14 mouse cellular contexts compared by ENCODE assay signal in the genomic region with DNA sequence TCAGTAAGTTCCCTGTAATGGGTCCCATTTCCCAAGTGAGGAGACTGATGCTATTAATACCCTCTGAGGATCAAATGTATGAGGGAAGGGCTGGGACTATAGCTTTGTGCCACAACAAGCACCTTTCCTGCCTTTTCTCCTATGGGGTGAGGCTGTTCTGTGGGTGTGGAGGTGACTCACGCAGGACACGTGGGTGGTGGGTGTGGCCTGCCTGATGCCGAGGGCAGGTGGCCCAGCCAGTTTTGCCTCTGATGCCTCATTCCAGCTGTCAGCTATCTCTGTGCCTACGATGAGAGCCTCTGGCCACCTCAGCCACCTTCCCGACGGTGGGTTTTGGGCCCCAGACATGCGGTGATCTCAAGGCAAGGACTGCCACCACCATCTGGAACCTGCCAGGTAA. TPM values are rescaled to one million over a fixed set of nuclear protein-coding genes. Genes with fewer than 3 reads are reported as not detected.
A peak's percentile ranks its signal among the peaks of the same experiment; 100 is the strongest.
DNase-seq lines count a peak whose midpoint lies in the region; ATAC-seq and TF ChIP-seq lines count a peak whose summit lies in the region.
"Had no signal": no experiment of that assay in that cellular context is flagged by ENCODE, and none has a peak within 500 bp of the region (broad histone marks: within the 10 kb centered on the region; RNA-seq: fewer than 3 reads in every experiment).

A gene (plus strand): TSS at position 122 of the 400 bp plus-strand sequence.

- intact Hi-C loops in heart, postnatal 25 days (cut with DNase I) = no loop called here

- no peak within 1 kb of the TSS for H3K27ac ChIP-seq in testis, adult 2 months (ENCODE audit: control insufficient read depth, insufficient read depth, low read depth, low read length)
- H3K27ac ChIP-seq: embryonic facial prominence, embryonic 12.5 days; gastrocnemius, adult 2 months; liver, embryonic 14.5 days; midbrain, embryonic 15.5 days had no signal

- H3K4me1 ChIP-seq in testis, adult 2 months (ENCODE audit: control insufficient read depth, insufficient read depth, low read length) = no peaks in the 10 kb centered on the region
- H3K4me1 ChIP-seq: embryonic facial prominence, embryonic 12.5 days; midbrain, embryonic 15.5 days had no signal

- WGBS in large intestine, adult 2 months = 43% methylated on average over 7 of the region's 7 CpGs

- TF ChIP-seq CTCF in testis, adult 2 months (IDR thresholded peaks at IDR 0.05; ENCODE audit: control insufficient read depth, insufficient read depth, insufficient replicate concordance, low read depth, low read length) = no peak

- H3K27me3 ChIP-seq in testis, adult 2 months (ENCODE audit: control insufficient read depth, insufficient read depth, low read length) = no peaks in the 10 kb centered on the region
- H3K27me3 ChIP-seq: embryonic facial prominence, embryonic 12.5 days; midbrain, embryonic 15.5 days had no signal

- TF ChIP-seq POLR2A in testis, adult 2 months (IDR thresholded peaks at IDR 0.05; ENCODE audit: control insufficient read depth, low read depth, low read length) = no peak

- no peaks in the 10 kb centered on the region for H3K36me3 ChIP-seq in testis, adult 2 months (ENCODE audit: control insufficient read depth, insufficient read depth, low read length)
- H3K36me3 ChIP-seq: embryonic facial prominence, embryonic 12.5 days; midbrain, embryonic 15.5 days had no signal

- DNase-seq in testis, postnatal 10 days (ENCODE audit: low spot score) = no peak
- DNase-seq in large intestine, adult 2 months (ENCODE audit: low read depth, low spot score) = peak; percentile 65
- peak; percentile 45 to 52 for DNase-seq in urinary bladder, postnatal 36 days (ENCODE audit: low spot score in 2 of 2)
- no peak for DNase-seq in heart, postnatal 25 days (ENCODE audit: low spot score)
- no peak for DNase-seq in cerebellum, adult 8-10 months
- DNase-seq: forebrain, postnatal 0 days; gastrocnemius, adult 2 months; thymus, adult 18-20 months had no signal

- ATAC-seq in CD4-positive, CD25-positive, alpha-beta regulatory T cell, adult 4 months = peak; percentile 34
- ATAC-seq: forebrain, postnatal 0 days; midbrain, embryonic 15.5 days had no signal

- H3K4me3 ChIP-seq in testis, adult 2 months (ENCODE audit: control insufficient read depth, low read depth, low read length) = peak within 1 kb of the TSS; percentile 24
- H3K4me3 ChIP-seq: embryonic facial prominence, embryonic 12.5 days; gastrocnemius, adult 2 months; midbrain, embryonic 15.5 days had no signal

RNA-seq across cellular contexts. Expression of the gene that starts here (rescaled TPM):
- 0.04 and 0.05 TPM in 2 replicates for polyA plus RNA-seq in testis, adult 2 months (2012; rRNA removed)
- polyA plus RNA-seq in CD4-positive, CD25-positive, alpha-beta regulatory T cell, adult 4 months (2017; shearing (Covaris generic)) = under 1 TPM; 0.09 to 0.16 TPM
- 0.45 and 1.8 TPM in 2 replicates for polyA plus RNA-seq in large intestine, adult 2 months (2012; rRNA removed)
- total RNA-seq in heart, postnatal 25 days (2021) = under 1 TPM; 0.03 to 0.05 TPM
- total RNA-seq: gastrocnemius, adult 2 months; megakaryocyte progenitor cell, adult 5-6 weeks had no signal

Comparison
In these comparisons a context has a peak if more than half of its experiments do, and no peak if none do; other contexts are left out.
1. Peak in ATAC-seq in CD4-positive, CD25-positive, alpha-beta regulatory T cell, adult 4 months; RNA of the gene not detected or under 1 TPM.
2. DNase-seq: peak in large intestine, adult 2 months (single experiment) and urinary bladder, postnatal 36 days (2 of 2); none in testis, postnatal 10 days (single experiment), heart, postnatal 25 days (single experiment) and cerebellum, adult 8-10 months (single experiment).